Mouse (Mus musculus) urinary bladder, postnatal 14 days (tissue): ENCODE measurements around the gene Fgfbp3.
"Not testable (repeated sequence)": the region's sequence is repeated elsewhere in the genome, so short reads cannot be mapped to it uniquely, and the experiment has no call there.

ENCODE experiments used
- DNase-seq: peaks from one replicate; pipeline ENCODE4 v3.0.0; 2021; ENCODE audit warnings: low spot score

Gene Fgfbp3

GRCm38 (mm10) chr19:36910424-36911045 is 8.9 kb downstream of the Fgfbp3 start:
- DNase-seq = no peak

- peak; percentile 71 for DNase-seq
Observed at GRCm38 (mm10) chr19:36909676-36910292, 9.6 kb downstream of the Fgfbp3 start.

GRCm38 (mm10) chr19:36909150-36909549 is 10.3 kb downstream of the Fgfbp3 start:
- no peak for DNase-seq

- DNase-seq = peak; percentile 14
Observed at GRCm38 (mm10) chr19:36904211-36905007, 15.0 kb downstream of the Fgfbp3 start.

- DNase-seq = no peak
Observed at GRCm38 (mm10) chr19:36903377-36903776, 16.0 kb downstream of the Fgfbp3 start.

- DNase-seq = peak; percentile 23
Observed at GRCm38 (mm10) chr19:36897778-36898177, 21.6 kb downstream of the Fgfbp3 start.

- DNase-seq = no peak
Observed at GRCm38 (mm10) chr19:36896791-36897569, 22.4 kb downstream of the Fgfbp3 start.

- DNase-seq = no peak
Observed at GRCm38 (mm10) chr19:36891746-36892145, 27.7 kb downstream of the Fgfbp3 start.

- no peak for DNase-seq
Observed at GRCm38 (mm10) chr19:36887706-36888105, 31.7 kb downstream of the Fgfbp3 start.

- no peak for DNase-seq
Observed at GRCm38 (mm10) chr19:36886316-36886715, 33.1 kb downstream of the Fgfbp3 start.

- peak; percentile 25 for DNase-seq
Observed at GRCm38 (mm10) chr19:36883119-36883518, 36.3 kb downstream of the Fgfbp3 start.

- no peak for DNase-seq
Observed at GRCm38 (mm10) chr19:36878743-36879495, 40.5 kb downstream of the Fgfbp3 start.

- no peak for DNase-seq
Observed at GRCm38 (mm10) chr19:36877329-36877728, 42.1 kb downstream of the Fgfbp3 start.

GRCm38 (mm10) chr19:36874651-36875050 is 44.8 kb downstream of the Fgfbp3 start:
- DNase-seq = no peak

- DNase-seq = not testable (repeated sequence)
Observed at GRCm38 (mm10) chr19:36868675-36869074, 50.7 kb downstream of the Fgfbp3 start.
